Mouse (Mus musculus) intestine, embryonic 15.5 days (tissue): ENCODE data around the gene Bhmt. TPM values are rescaled to one million over a fixed set of nuclear protein-coding genes. Genes with fewer than 3 reads are reported as not detected.

Source experiments
- ATAC-seq: fragments of 200-750 bp; cut with Nextera tagmentation; 2 replicates; pipeline ENCODE4 v1.8.0; 2017; ENCODE audit warnings: moderate TSS enrichment, moderate library complexity
- H3K27ac ChIP-seq: fragments of 300-500 bp; sonication (generic); 2 replicates; pipeline ENCODE4 v1.5.1; 2015; ENCODE audit warnings: mild to moderate bottlenecking, inconsistent platforms
- H3K27me3 ChIP-seq: fragments of 300-500 bp; sonication (generic); replicated peaks from 2 replicates; pipeline ENCODE4 v1.6.1; 2015; ENCODE audit warnings: inconsistent platforms
- H3K36me3 ChIP-seq: fragments of 300-500 bp; sonication (generic); 2 replicates; pipeline ENCODE4 v1.6.1; 2015; ENCODE audit warnings: inconsistent platforms
- H3K4me1 ChIP-seq: fragments of 300-500 bp; sonication (generic); replicated peaks from 2 replicates; pipeline ENCODE4 v1.6.1; 2015; ENCODE audit warnings: inconsistent platforms
- H3K4me2 ChIP-seq: fragments of 300-500 bp; sonication (generic); replicated peaks from 2 replicates; pipeline ENCODE4 v1.6.1; 2015; ENCODE audit warnings: mild to moderate bottlenecking, inconsistent platforms
- H3K4me3 ChIP-seq: fragments of 300-500 bp; sonication (generic); replicated peaks from 2 replicates; pipeline ENCODE4 v1.5.1; 2015; ENCODE audit warnings: inconsistent platforms
- H3K9ac ChIP-seq: fragments of 300-500 bp; sonication (generic); 2 replicates; pipeline ENCODE4 v1.6.1; 2015; ENCODE audit warnings: inconsistent platforms
- H3K9me3 ChIP-seq: fragments of 300-500 bp; sonication (generic); 2 replicates; pipeline ENCODE4 v1.6.1; 2016; ENCODE audit warnings: inconsistent platforms
- WGBS: fragments of 180-500 bp; shearing (Covaris S2); methylation state at CpG from one replicate; pipeline ENCODE4 v1.1.7; 2015; 5-methylcytosine and 5-hydroxymethylcytosine counted together
- polyA plus RNA-seq: library from polyadenylated mRNA; unstranded; fragments of >200 nt; fragmentation: Nextera tagmentation; extraction: Ambion mirVana; gene quantifications from 2 replicates; pipeline ENCODE4 v1.2.1, GENCODE M21; 2015

Bhmt gene
- polyA plus RNA-seq: 1.0 and 1.1 TPM in 2 replicates

DNA sequence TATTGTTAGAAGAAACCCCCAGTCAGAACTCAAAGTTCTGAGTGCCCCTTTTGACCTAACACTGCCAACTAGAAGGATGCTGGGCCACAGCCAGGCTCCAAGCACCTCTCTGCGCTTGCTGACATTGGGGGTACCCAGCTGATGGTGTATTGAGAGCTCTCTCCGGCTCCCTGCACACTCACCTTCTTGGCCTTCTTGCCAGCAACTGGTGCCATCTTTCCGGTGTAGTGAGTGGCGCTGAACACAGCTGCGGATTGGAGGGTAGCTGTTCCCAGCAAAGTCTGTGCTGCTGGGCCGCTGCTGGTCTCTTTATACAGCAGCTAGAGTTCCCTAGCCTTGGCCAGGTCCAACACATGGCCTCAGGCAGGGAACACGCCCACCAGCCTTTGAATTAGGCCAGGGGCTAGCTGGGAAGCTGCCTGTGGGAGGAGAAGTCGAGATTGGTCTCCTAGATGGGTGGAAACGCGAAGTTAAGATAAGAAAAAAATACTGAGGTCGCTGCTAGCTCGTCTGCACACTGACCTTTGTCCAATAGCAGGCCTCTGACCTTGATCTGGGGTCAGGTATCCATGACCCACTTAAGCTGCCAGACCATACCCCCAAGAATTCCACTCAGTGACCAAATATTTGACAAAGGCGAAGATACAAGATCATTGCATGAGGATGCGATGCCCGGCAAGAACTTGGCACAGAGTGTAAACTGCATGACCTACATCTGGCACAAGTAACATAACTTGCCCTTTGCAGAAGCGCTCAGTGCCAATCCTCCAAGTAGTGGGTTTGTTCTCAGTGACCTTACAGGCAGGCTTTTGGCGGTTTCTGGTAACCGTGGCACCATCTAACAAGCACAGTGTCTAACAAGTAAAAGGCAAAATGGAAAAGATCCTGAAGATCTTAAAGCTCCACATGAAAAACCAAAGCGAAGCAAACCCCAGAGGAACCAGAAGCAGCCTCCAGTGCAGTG, at the start of gene Bhmt:
TSS of gene Bhmt (minus strand) at position 680 of the 964 bp plus-strand sequence.
- no peak within 1 kb of the TSS for H3K27ac ChIP-seq
- WGBS: 64% methylated on average over 19 of the region's 19 CpGs
- no peak within 1 kb of the TSS for H3K4me3 ChIP-seq
- no peak for ATAC-seq
- H3K36me3 ChIP-seq: no peaks in the 10 kb centered on the region
- H3K27me3 ChIP-seq: no peaks in the 10 kb centered on the region
- H3K9ac ChIP-seq: no peak within 1 kb of the TSS
- H3K4me2 ChIP-seq: no peak within 1 kb of the TSS
- H3K9me3 ChIP-seq: no peaks in the 10 kb centered on the region
- H3K4me1 ChIP-seq: no peaks in the 10 kb centered on the region

DNA sequence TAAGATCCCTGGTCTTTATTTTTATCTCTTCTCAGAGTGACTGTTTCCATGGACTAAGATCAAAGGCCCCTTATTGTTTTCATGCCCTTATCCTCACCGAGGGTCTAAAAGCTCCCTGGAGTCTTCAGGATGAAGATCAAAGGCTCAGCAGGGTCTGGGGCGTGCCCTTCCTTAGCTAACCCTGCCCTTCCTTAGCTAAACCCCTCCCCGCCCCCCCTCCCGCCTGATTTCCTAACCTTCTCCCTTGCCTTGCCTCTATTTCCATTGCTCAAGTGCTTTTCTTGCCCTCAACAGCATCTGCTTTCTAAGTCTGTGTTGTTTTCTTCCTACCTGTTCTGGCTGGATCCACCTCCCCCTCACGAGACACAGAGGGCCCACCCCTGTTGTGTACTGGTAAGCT, 49.6 kb upstream of the Bhmt start:
- Histone ChIP-seq H3K9me3 (no peaks in the 10 kb centered on the region), H3K9ac (no peak overlapping the region), H3K4me1 (no peaks in the 10 kb centered on the region), H3K27me3 (no peaks in the 10 kb centered on the region), H3K27ac (no peak overlapping the region), H3K4me2 (no peak overlapping the region), H3K4me3 (no peak overlapping the region), H3K36me3 (no peaks in the 10 kb centered on the region)
- 25% methylated on average over 5 of the region's 5 CpGs for WGBS
- no peak for ATAC-seq

DNA sequence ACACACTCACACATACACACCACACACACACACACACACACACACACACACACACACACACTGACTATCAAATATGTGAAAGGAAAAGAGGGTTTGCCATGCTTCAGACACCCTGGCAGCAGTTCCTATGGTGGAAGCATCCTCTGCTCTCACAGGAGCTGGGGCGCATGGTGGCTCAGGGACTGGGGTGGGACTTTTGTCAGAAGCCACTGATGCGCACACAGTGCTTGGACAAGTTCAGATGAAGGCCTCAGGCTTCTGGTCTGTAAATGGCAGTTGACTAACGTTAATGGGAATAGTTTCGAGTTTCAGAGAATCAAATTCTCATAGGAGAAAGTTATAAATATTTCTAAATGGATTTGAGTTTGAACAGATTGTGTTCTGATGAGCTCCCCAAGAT, 47.5 kb upstream of the Bhmt start:
- Histone ChIP-seq H3K36me3 (no peaks in the 10 kb centered on the region), H3K27ac (no peak overlapping the region), H3K27me3 (no peaks in the 10 kb centered on the region), H3K4me3 (no peak overlapping the region), H3K4me2 (no peak overlapping the region), H3K4me1 (no peaks in the 10 kb centered on the region), H3K9me3 (no peaks in the 10 kb centered on the region), H3K9ac (no peak overlapping the region)
- ATAC-seq: no peak
- 85% methylated on average over 4 of the region's 4 CpGs for WGBS

DNA sequence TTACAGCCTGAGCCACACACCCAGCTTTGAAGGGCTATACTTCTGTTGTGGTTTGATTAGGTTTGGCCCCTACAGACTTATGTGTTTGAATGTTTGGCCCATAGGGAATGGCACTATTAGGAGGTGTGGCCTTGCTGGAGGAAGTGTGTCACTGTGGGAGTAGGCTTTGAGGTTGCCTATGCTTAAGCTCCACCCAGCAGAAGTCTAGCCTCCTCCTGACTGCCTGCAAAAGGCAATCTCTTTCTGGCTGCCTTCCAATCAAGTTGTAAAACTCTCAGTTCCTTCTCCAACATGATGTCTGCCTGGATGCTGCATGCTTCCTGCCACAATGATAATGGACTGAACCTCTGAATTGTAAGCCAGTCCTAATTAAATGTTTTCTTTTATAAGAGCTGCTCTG, 45.6 kb upstream of the Bhmt start:
- peak; percentile 84 for ATAC-seq
- no peaks in the 10 kb centered on the region for H3K4me1 ChIP-seq
- H3K4me3 ChIP-seq: no peak overlapping the region
- H3K9ac ChIP-seq: no peak overlapping the region
- H3K4me2 ChIP-seq: no peak overlapping the region
- H3K27me3 ChIP-seq: no peaks in the 10 kb centered on the region
- H3K27ac ChIP-seq: no peak overlapping the region
- no peaks in the 10 kb centered on the region for H3K36me3 ChIP-seq
- H3K9me3 ChIP-seq: no peaks in the 10 kb centered on the region

DNA sequence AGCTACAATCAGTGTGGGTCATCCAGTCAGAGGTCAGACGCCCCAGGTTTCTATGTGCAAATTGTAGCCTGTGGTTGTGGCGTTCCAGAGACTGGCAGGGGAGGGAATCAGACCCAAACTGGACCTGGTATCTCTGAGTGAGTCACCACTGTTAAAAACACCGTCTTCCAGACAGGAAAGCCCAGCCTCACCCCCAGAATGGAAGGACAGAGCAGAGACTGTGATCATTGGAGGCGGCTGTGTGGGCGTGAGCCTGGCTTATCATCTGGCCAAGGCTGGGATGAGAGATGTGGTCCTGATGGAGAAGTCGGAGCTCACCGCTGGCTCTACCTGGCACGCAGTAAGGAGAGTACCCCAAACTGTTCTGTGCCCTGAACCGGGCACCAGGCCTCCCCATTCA, 39.1 kb upstream of the Bhmt start:
- H3K9me3 ChIP-seq: no peaks in the 10 kb centered on the region
- ATAC-seq: no peak
- no peak overlapping the region for H3K27ac ChIP-seq
- no peak overlapping the region for H3K9ac ChIP-seq
- peaks cover 8% of the 10 kb centered on the region for H3K27me3 ChIP-seq
- 71% methylated on average over 9 of the region's 9 CpGs for WGBS
- H3K4me1 ChIP-seq: peaks cover 5% of the 10 kb centered on the region; the same call in 1 of the 2 replicates
- no peak overlapping the region for H3K4me3 ChIP-seq
- H3K4me2 ChIP-seq: no peak overlapping the region
- H3K36me3 ChIP-seq: no peaks in the 10 kb centered on the region

DNA sequence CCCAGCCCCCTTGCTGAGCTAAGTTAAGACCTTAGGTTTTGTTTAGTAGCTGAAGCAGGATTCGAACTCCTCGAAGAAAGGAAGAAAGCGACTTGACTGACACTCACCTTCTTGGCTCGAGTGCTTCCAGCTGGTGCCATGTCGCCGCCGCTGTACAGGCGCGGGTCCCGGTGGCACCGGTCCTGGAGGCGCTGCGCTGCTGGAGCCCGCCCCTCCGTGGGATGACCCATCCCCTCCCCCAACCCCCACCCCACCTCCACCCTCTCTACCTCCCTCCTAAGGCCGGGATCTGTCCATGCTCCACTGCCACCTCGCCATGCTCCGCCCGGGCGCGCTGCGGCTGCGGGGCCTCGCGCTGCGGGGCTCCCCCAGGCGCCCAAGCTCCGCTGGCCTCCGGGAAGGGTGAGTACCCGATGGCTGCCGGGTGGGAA, 36.4 kb upstream of the Bhmt start, which contains the start of the genes Bhmt2 and Dmgdh:
TSS of gene Bhmt2 (minus strand) at position 172 of the 431 bp plus-strand sequence.
TSS of gene Dmgdh (plus strand) at position 303 of the 431 bp plus-strand sequence.
- Histone ChIP-seq H3K9ac (no peak within 1 kb of the TSS), H3K4me2 (peak within 1 kb of the TSS; percentile 48), H3K27me3 (peaks cover 8% of the 10 kb centered on the region), H3K36me3 (no peaks in the 10 kb centered on the region), H3K27ac (no peak within 1 kb of the TSS), H3K4me3 (peak within 1 kb of the TSS; percentile 17), H3K9me3 (no peaks in the 10 kb centered on the region), H3K4me1 (peaks cover 5% of the 10 kb centered on the region; the same call in 1 of the 2 replicates)
- ATAC-seq: no peak; the same call in 1 of the 2 replicates
- 8% methylated on average over 31 of the region's 31 CpGs for WGBS

DNA sequence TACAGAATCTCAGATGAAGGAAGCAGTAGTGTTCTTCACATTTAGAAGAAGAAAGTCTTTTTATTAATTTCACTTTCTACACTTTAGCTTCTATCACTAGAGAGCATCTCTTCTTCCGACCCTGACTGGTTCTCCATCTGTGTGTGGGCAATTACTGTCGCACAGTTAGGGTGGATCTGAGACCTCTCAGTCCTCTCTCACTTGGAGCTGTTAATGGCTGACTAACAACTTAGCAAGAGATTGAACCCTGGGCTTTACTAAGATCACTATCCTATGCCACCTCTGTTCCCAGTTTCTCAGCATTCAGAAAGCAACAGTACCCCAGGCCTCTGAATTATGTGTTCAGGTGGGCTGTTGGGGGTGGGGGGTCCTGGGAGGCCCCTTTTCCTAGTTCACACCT, 35.5 kb upstream of the Bhmt start:
- Histone ChIP-seq H3K36me3 (no peaks in the 10 kb centered on the region), H3K9me3 (no peaks in the 10 kb centered on the region), H3K9ac (no peak overlapping the region), H3K27me3 (peaks cover 8% of the 10 kb centered on the region), H3K4me3 (no peak overlapping the region), H3K4me2 (no peak overlapping the region), H3K4me1 (peaks cover 5% of the 10 kb centered on the region; the same call in 1 of the 2 replicates), H3K27ac (no peak overlapping the region)
- ATAC-seq: no peak
- 61% methylated on average over 2 of the region's 2 CpGs for WGBS

DNA sequence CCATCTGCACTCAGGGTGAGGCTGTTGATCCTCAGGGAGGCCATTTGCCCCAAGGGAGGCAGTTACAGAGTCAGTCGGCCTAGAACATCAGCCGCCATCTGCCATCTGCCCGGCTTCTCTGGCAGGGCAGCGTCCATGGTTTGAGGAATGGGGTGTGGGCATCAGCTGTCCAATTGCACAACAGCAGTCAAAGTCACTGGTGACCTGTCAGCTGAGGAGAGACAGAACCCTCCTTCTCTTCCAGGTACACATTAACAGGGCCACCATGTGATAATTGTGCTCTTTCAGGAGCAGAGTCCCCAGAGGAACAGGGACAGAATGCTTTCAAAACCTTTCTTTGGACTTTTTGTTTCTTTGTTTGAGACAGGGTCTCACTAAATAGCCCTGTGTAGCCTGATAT, 34.6 kb upstream of the Bhmt start:
- ATAC-seq: no peak
- 95% methylated on average over 4 of the region's 4 CpGs for WGBS
- H3K4me2 ChIP-seq: no peak overlapping the region

DNA sequence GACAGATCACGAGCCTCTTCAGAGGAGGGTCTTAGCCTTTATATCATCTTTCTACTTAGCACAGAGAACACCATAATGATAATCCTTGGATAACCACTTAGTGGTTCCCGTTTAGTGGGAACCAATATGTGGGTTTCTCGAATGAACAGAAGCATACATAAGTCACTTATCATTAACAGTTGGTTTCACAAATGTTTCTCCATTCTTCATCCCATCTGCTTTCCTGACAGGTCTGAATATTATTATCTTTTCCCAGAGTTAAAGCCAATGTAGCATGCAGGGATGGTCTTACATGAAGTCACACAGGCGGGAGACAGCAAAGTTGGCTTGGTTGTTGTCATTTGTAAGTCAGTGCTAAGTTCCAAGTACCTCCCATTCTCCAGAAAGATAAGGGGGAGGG, 29.8 kb upstream of the Bhmt start:
- H3K4me2 ChIP-seq: no peak overlapping the region
- H3K36me3 ChIP-seq: no peaks in the 10 kb centered on the region
- no peaks in the 10 kb centered on the region for H3K4me1 ChIP-seq
- H3K9me3 ChIP-seq: no peaks in the 10 kb centered on the region
- H3K27me3 ChIP-seq: no peaks in the 10 kb centered on the region
- 92% methylated on average over 4 of the region's 4 CpGs for WGBS
- ATAC-seq: no peak
- H3K9ac ChIP-seq: no peak overlapping the region
- no peak overlapping the region for H3K4me3 ChIP-seq
- no peak overlapping the region for H3K27ac ChIP-seq

More for the DNA sequence above, 34.6 kb upstream of the Bhmt start:
- H3K9ac ChIP-seq: no peak overlapping the region
- no peak overlapping the region for H3K27ac ChIP-seq
- H3K4me3 ChIP-seq: no peak overlapping the region
- H3K9me3 ChIP-seq: no peaks in the 10 kb centered on the region
- peaks cover 5% of the 10 kb centered on the region; the same call in 1 of the 2 replicates for H3K4me1 ChIP-seq
- H3K36me3 ChIP-seq: no peaks in the 10 kb centered on the region
- H3K27me3 ChIP-seq: peaks cover 8% of the 10 kb centered on the region

DNA sequence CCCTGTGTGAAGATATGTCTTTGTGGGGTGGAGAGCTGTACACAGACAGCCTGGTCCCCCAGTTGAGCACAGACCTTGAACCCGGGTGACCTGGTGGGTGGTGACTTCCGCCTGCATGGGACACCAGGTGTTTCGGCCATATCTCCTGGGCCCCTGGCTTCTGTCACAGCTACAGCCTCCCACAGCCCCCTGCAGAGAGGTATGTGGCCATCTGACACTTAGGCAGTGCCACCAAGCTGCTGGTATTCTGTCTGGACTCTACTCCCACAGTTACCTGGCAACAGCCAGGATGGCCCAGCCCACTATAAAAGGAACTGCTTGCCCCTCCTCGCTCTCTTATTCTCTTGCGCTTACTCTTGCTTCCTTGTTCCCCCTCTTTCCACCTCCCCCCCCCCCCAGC, 20.2 kb upstream of the Bhmt start:
- no peaks in the 10 kb centered on the region for H3K27me3 ChIP-seq
- no peak overlapping the region for H3K4me3 ChIP-seq
- H3K4me1 ChIP-seq: no peaks in the 10 kb centered on the region
- no peak overlapping the region for H3K4me2 ChIP-seq
- H3K9ac ChIP-seq: no peak overlapping the region
- H3K9me3 ChIP-seq: no peaks in the 10 kb centered on the region
- ATAC-seq: no peak
- H3K36me3 ChIP-seq: no peaks in the 10 kb centered on the region
- H3K27ac ChIP-seq: no peak overlapping the region
- whole genome bisulfite sequencing: 74% methylated on average over 5 of the region's 5 CpGs

DNA sequence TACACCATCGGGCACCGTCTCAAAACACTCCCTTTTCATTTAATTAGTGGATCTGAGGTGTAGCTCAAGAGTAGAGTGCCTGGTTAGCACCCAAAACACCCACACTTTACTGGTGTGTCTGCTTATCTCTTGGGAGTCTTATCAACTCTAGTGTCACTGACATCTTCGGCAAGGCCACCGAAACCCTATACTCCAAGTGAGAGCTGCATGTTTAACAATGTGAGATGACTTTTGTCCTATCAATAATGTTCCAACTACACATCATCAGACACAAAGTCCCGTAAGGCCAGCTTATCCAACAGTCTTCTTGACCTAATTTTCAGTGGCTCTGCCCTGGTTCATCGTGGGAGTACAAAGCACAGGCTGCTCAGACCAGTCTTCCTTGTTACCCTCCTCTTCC, 15.6 kb upstream of the Bhmt start:
- no peak overlapping the region for H3K9ac ChIP-seq
- no peak overlapping the region for H3K4me3 ChIP-seq
- no peaks in the 10 kb centered on the region for H3K9me3 ChIP-seq
- no peaks in the 10 kb centered on the region for H3K27me3 ChIP-seq
- H3K4me2 ChIP-seq: no peak overlapping the region
- no peak overlapping the region for H3K27ac ChIP-seq
- no peak for ATAC-seq
- H3K4me1 ChIP-seq: no peaks in the 10 kb centered on the region
- 92% methylated on average over 6 of the region's 6 CpGs for WGBS
- no peaks in the 10 kb centered on the region for H3K36me3 ChIP-seq

DNA sequence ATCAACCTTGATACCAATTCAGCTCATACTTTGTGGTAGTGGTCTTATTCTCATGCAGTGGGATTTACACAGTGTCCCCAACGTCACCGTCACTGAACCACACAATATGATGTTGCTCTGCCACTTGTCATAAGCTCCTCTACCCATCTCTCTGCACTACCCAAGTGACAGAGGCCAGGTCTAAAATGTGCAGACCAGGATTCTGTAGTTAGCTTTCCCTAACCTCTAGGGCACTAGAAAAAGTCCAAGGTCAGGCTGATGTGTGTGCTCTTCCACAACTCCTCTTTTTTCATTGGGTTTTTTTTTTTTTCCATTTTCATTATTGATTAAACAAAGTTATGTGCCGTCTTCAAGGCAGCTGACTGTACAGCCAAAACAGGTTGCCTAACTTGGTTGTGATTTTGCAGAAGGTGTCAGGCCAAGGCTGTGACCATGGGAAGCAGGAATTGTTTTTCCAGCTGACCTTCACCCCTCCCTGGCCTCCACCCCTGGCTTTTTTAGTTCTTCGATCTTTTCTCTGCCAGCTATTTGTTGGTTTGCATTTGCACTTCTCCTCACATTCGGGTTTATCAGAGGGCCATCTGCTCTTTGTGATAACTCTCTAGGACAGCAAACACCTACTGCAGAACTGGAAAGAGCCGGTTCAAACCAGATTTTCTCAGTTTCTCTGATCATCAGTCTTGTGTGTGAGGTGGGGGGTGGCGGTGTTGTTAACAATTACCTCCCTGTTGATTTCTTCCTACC, 10.8 kb upstream of the Bhmt start:
- no peak overlapping the region for H3K27ac ChIP-seq
- H3K9me3 ChIP-seq: no peaks in the 10 kb centered on the region
- no peak overlapping the region for H3K4me2 ChIP-seq
- H3K36me3 ChIP-seq: no peaks in the 10 kb centered on the region
- WGBS: 63% methylated on average over 7 of the region's 7 CpGs
- no peaks in the 10 kb centered on the region for H3K4me1 ChIP-seq
- ATAC-seq: no peak
- no peak overlapping the region for H3K4me3 ChIP-seq
- H3K27me3 ChIP-seq: no peaks in the 10 kb centered on the region
- H3K9ac ChIP-seq: no peak overlapping the region
